Mouse (Mus musculus) limb, embryonic 11.5 days (tissue): ENCODE results near the gene Mt4. TPM values are rescaled to one million over a fixed set of nuclear protein-coding genes. Genes with fewer than 3 reads are reported as not detected.
A peak's percentile ranks its signal among the peaks of the same experiment; 100 is the strongest.
"Not testable (repeated sequence)": the region's sequence is repeated elsewhere in the genome, so short reads cannot be mapped to it uniquely, and the experiment has no call there.

Experiments
- ATAC-seq: fragments of 200-750 bp; cut with Nextera tagmentation; 2 replicates; pipeline ENCODE4 v1.8.0; 2017; ENCODE audit warnings: low read depth; ENCODE audit not compliant: insufficient number of reproducible peaks, low FRiP score, low TSS enrichment
- DNase-seq: peaks from one replicate; pipeline ENCODE4 v3.0.0-alpha.2; 2015; ENCODE audit warnings: low spot score
- H3K27ac ChIP-seq: fragments of 300-500 bp; sonication (generic); replicated peaks from 2 replicates; pipeline ENCODE4 v1.5.1; 2014; ENCODE audit warnings: low read depth, mild to moderate bottlenecking, low read length
- H3K27me3 ChIP-seq: fragments of 300-500 bp; sonication (generic); 2 replicates; pipeline ENCODE4 v1.6.1; 2014; ENCODE audit warnings: mild to moderate bottlenecking, low read length, mixed read lengths; ENCODE audit not compliant: control insufficient read depth, insufficient read depth
- H3K36me3 ChIP-seq: fragments of 300-500 bp; sonication (generic); 2 replicates; pipeline ENCODE4 v1.6.1; 2014; ENCODE audit warnings: mild to moderate bottlenecking, low read length, moderate library complexity, mixed read lengths; ENCODE audit not compliant: control insufficient read depth, insufficient read depth
- H3K4me1 ChIP-seq: fragments of 300-500 bp; sonication (generic); 2 replicates; pipeline ENCODE4 v1.6.1; 2014; ENCODE audit warnings: low read length, mixed read lengths; ENCODE audit not compliant: control insufficient read depth, insufficient read depth
- H3K4me2 ChIP-seq: fragments of 300-500 bp; sonication (generic); 2 replicates; pipeline ENCODE4 v1.6.1; 2014; ENCODE audit warnings: low read depth, mild to moderate bottlenecking, moderate library complexity; ENCODE audit not compliant: severe bottlenecking
- H3K4me3 ChIP-seq: fragments of 300-500 bp; sonication (generic); 2 replicates; pipeline ENCODE4 v1.5.1; 2014; ENCODE audit warnings: low read depth, low read length
- H3K9ac ChIP-seq: fragments of 300-500 bp; sonication (generic); 2 replicates; pipeline ENCODE4 v1.6.1; 2014; ENCODE audit warnings: mild to moderate bottlenecking, low read length
- H3K9me3 ChIP-seq: fragments of 300-500 bp; sonication (generic); 2 replicates; pipeline ENCODE4 v1.6.1; 2016; ENCODE audit warnings: low read length; ENCODE audit not compliant: control insufficient read depth
- WGBS: fragments of 180-500 bp; shearing (Covaris S2); extraction: QIAGEN DNeasy Blood & Tissue Kit; methylation state at CpG from one replicate; pipeline ENCODE4 v1.1.7; 2014; 5-methylcytosine and 5-hydroxymethylcytosine counted together
- polyA plus RNA-seq: library from polyadenylated mRNA; unstranded; fragments of >200 nt; fragmentation: Nextera tagmentation; extraction: Ambion mirVana; gene quantifications from 2 replicates; pipeline ENCODE4 v1.2.1, GENCODE M21; 2014

The Mt4 gene
- polyA plus RNA-seq, 1 experiment from 2014 or later = not detected

- Histone ChIP-seq H3K27me3 (no peaks in the 10 kb centered on the region), H3K4me2 (no peak overlapping the region), H3K9me3 (no peaks in the 10 kb centered on the region), H3K4me3 (no peak overlapping the region), H3K36me3 (no peaks in the 10 kb centered on the region), H3K9ac (no peak overlapping the region), H3K4me1 (no peaks in the 10 kb centered on the region), H3K27ac (no peak overlapping the region)
- 85% methylated on average over 4 of the region's 4 CpGs for WGBS
- DNase-seq (no peak), ATAC-seq (no peak)
These were observed 3.3 kb downstream of the Mt4 start for GRCm38 (mm10) chr8:94140266-94140795.

GRCm38 (mm10) chr8:94148236-94148635 is 11.2 kb downstream of the Mt4 start:
- DNase-seq (no peak), ATAC-seq (no peak)
- no peaks in the 10 kb centered on the region for H3K9me3 ChIP-seq
- WGBS = 57% methylated on average over 5 of the region's 5 CpGs
- H3K4me1 ChIP-seq = peaks cover 6% of the 10 kb centered on the region; the same call in 1 of the 2 replicates
- no peaks in the 10 kb centered on the region for H3K36me3 ChIP-seq
- peaks cover 11% of the 10 kb centered on the region; the same call in 1 of the 2 replicates for H3K27me3 ChIP-seq
- no peak overlapping the region for H3K4me3 ChIP-seq
- no peak overlapping the region for H3K9ac ChIP-seq
- H3K4me2 ChIP-seq = no peak overlapping the region
- no peak overlapping the region for H3K27ac ChIP-seq

- Histone ChIP-seq H3K27ac (no peak overlapping the region), H3K4me1 (peaks cover 6% of the 10 kb centered on the region; the same call in 1 of the 2 replicates), H3K27me3 (peaks cover 17% of the 10 kb centered on the region; the same call in 1 of the 2 replicates), H3K4me3 (no peak overlapping the region), H3K9me3 (no peaks in the 10 kb centered on the region), H3K4me2 (no peak overlapping the region), H3K9ac (no peak overlapping the region), H3K36me3 (no peaks in the 10 kb centered on the region)
- no peak for ATAC-seq
- WGBS = 74% methylated on average over 5 of the region's 5 CpGs
- DNase-seq = no peak
These were observed 13.9 kb downstream of the Mt4 start for GRCm38 (mm10) chr8:94150925-94151324.

DNA sequence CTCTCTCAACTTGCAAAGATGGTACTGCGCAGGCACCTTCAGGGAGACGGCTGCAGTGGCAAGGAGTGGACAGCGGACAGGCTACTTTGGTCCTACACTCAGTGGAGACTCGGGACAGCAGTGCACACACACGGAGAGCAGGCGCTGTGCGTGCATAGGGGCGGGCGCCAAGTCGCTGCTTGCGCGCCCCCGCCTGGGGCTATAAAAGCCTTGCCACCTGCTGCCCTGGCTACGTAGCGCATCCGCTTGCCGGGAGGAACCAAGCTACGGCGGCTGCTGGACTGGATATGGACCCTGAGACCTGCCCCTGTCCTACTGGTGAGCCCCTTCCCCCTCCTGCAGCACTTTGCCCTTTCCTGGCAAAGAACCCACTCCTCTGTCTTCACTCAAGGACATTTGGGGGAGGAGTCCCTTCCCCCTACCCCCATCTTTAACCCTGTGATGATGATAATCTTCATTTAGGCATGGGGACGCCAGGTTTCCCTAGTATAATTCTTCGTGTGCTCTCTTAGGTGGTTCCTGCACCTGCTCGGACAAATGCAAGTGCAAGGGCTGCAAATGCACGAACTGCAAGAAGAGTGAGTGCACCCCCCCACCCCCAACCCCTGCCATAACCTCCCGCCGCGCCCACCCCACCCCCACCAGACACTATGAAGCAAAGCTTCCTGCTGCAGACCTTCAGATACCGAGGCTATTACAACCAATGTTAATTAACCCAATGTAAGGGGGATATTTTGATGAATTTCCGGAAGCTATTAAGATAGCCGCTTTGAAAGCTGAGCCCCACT is 15.7 kb downstream of the Mt4 start, which contains the start of gene Mt3:
Gene Mt3 (plus strand): TSS at position 95 of the 788 bp plus-strand sequence.
- Histone ChIP-seq H3K36me3 (no peaks in the 10 kb centered on the region), H3K9ac (no peak within 1 kb of the TSS), H3K27me3 (peaks cover 17% of the 10 kb centered on the region; the same call in 1 of the 2 replicates), H3K27ac (no peak within 1 kb of the TSS), H3K9me3 (no peaks in the 10 kb centered on the region), H3K4me1 (peaks cover 6% of the 10 kb centered on the region; the same call in 1 of the 2 replicates), H3K4me3 (peak within 1 kb of the TSS; percentile 0; the same call in 1 of the 2 replicates), H3K4me2 (peak within 1 kb of the TSS; percentile 51)
- WGBS = 2% methylated on average over 29 of the region's 29 CpGs
- ATAC-seq (peak; percentile 28; the same call in 1 of the 2 replicates), DNase-seq (peak; percentile 60)

- peaks cover 6% of the 10 kb centered on the region; the same call in 1 of the 2 replicates for H3K4me1 ChIP-seq
- ATAC-seq (no peak), DNase-seq (no peak)
- H3K4me2 ChIP-seq = no peak overlapping the region
- no peaks in the 10 kb centered on the region for H3K36me3 ChIP-seq
- 28% methylated on average over 7 of the region's 7 CpGs for WGBS
- no peak overlapping the region for H3K27ac ChIP-seq
- H3K4me3 ChIP-seq = no peak overlapping the region
- no peak overlapping the region for H3K9ac ChIP-seq
- H3K27me3 ChIP-seq = peaks cover 17% of the 10 kb centered on the region; the same call in 1 of the 2 replicates
- H3K9me3 ChIP-seq = no peaks in the 10 kb centered on the region
These were observed 16.5 kb downstream of the Mt4 start for GRCm38 (mm10) chr8:94153451-94153850.

DNA sequence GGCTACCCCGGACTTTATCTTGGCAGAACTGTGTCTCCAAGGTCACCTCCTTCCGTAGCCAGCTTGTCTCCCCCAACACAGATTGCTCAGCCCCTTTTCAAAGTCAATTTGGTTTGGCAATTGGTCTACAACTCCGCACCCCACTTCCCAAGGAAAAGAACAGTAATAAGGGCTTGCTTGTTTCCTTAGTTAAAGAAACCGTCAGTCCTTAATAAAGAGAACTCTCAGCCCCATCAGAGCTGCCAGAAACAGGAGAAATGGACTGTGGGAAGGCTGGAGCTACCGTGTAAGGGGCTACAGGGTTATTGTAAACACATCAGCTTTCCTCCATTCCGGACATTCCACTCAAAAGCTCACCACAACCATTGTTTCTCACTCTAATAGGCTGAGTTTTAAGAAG is 17.5 kb downstream of the Mt4 start:
- Histone ChIP-seq H3K27ac (no peak overlapping the region), H3K4me3 (no peak overlapping the region), H3K9ac (no peak overlapping the region), H3K36me3 (no peaks in the 10 kb centered on the region), H3K4me2 (no peak overlapping the region), H3K27me3 (peaks cover 17% of the 10 kb centered on the region; the same call in 1 of the 2 replicates), H3K9me3 (no peaks in the 10 kb centered on the region), H3K4me1 (peaks cover 6% of the 10 kb centered on the region; the same call in 1 of the 2 replicates)
- DNase-seq (no peak), ATAC-seq (no peak)
- 52% methylated on average over 6 of the region's 6 CpGs for WGBS

GRCm38 (mm10) chr8:94156092-94156491 is 19.1 kb downstream of the Mt4 start:
- H3K9ac ChIP-seq = no peak overlapping the region
- no peak for ATAC-seq
- no peak for DNase-seq
- H3K36me3 ChIP-seq = no peaks in the 10 kb centered on the region
- 77% methylated on average over 4 of the region's 4 CpGs for WGBS
- H3K4me1 ChIP-seq = peaks cover 6% of the 10 kb centered on the region; the same call in 1 of the 2 replicates
- H3K27ac ChIP-seq = no peak overlapping the region
- H3K4me2 ChIP-seq = no peak overlapping the region
- H3K4me3 ChIP-seq = no peak overlapping the region
- H3K27me3 ChIP-seq = peaks cover 17% of the 10 kb centered on the region; the same call in 1 of the 2 replicates
- no peaks in the 10 kb centered on the region for H3K9me3 ChIP-seq

DNA sequence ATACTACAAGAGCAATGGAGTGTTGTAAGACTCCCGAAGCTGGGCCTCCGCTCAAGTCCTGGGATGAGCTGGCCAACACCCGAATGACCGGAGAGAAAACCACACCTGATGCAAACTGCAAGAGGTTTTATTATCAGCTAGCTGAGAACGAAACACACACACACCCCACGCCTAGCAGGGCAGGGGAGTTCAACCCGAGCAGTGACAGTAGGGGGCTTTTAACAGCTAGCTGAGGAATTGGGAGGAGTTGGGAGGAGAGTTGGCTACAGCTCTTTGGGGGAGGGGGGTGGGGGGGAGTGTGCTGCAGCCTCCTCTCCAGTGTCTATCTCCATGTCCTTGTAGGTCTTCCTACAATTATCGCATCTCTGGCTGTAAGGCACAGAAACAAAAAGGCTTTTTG is 28.8 kb downstream of the Mt4 start:
- not testable (repeated sequence) for H3K9ac ChIP-seq, DNase-seq, H3K4me2 ChIP-seq, H3K4me3 ChIP-seq, ATAC-seq, H3K27me3 ChIP-seq, H3K27ac ChIP-seq, H3K9me3 ChIP-seq, H3K4me1 ChIP-seq, H3K36me3 ChIP-seq
- WGBS = 64% methylated on average over 8 of the region's 8 CpGs
